Mouse (Mus musculus): ENCODE data around the gene Becn1. TPM values are rescaled to one million over a fixed set of nuclear protein-coding genes. Genes with fewer than 3 reads are reported as not detected.
A peak's percentile ranks its signal among the peaks of the same experiment; 100 is the strongest.

Becn1 gene
- total RNA-seq, 4 experiments from 2014 or later: 86.0 to 113 (median 101) TPM

GRCm38 (mm10) chr11:101272446-101272845 lies 29.6 kb downstream of the Becn1 start:
- no peak for DNase-seq (ENCODE audit: low spot score in 2 of 2)

GRCm38 (mm10) chr11:101269577-101270116 lies 32.4 kb downstream of the Becn1 start:
- DNase-seq (ENCODE audit: low spot score in 2 of 2): no peak

GRCm38 (mm10) chr11:101265906-101266305 lies 36.2 kb downstream of the Becn1 start:
- no peak for DNase-seq (ENCODE audit: low spot score in 2 of 2)

GRCm38 (mm10) chr11:101264954-101265471 lies 37.1 kb downstream of the Becn1 start:
- no peak for DNase-seq (ENCODE audit: low spot score in 2 of 2)

GRCm38 (mm10) chr11:101263989-101264280 lies 38.2 kb downstream of the Becn1 start:
- DNase-seq (ENCODE audit: low spot score in 2 of 2): no peak

GRCm38 (mm10) chr11:101263138-101263988 lies 38.7 kb downstream of the Becn1 start:
- DNase-seq (ENCODE audit: low spot score in 2 of 2): no peak

- no peak for DNase-seq (ENCODE audit: low spot score in 2 of 2)
Observed at GRCm38 (mm10) chr11:101262272-101262967, 39.7 kb downstream of the Becn1 start.

GRCm38 (mm10) chr11:101260826-101261380 lies 41.2 kb downstream of the Becn1 start:
- DNase-seq (ENCODE audit: low spot score in 2 of 2): no peak

DNA sequence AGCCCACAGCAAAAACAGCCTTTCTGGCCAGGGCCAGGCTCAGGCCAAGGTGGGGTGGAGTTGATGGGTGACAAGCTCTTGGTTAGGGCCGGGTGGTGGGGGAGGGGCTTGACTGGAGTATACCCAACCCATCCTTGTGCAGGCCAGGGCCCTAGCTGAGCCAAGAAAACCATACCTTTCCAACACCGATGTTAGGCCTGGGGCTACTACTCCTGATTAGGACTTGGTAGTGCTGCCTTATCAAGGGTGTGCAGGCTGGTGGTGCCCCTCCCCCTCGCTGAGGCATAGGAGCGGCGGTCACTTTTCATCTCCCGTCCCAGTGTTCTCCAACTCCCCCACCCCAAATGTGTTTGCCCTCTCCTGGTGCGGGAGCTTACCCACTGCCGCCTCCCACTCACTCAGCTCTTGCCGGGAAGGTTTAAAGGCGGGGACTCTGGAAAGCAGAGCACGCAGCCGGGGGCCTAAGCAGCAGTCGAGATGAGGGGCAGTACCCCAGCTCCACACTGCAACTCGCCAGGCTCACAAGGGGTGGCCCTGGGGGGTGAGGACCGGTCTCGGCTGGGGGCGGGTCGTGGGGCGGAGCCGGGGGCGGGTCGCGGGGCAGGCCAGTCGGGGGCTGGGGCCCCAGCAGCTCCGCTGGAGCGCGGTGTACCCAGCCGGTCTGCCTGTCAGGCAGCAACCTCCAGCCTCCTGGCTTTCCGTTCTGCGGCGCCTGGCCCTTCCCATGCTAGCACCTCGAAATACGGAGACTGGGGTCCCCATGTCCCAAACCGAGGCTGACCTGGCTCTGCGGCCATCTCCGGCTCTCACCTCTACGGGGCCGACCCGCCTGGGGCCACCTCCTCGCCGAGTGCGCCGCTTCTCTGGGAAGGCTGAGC lies 41.9 kb downstream of the Becn1 start, which contains the start of gene Wnk4:
TSS of gene Wnk4 (plus strand) at position 620 of the 878 bp plus-strand sequence.
- DNase-seq (ENCODE audit: low spot score in 2 of 2): no peak

- DNase-seq (ENCODE audit: low spot score in 2 of 2): no peak
Observed at GRCm38 (mm10) chr11:101259261-101259712, 42.8 kb downstream of the Becn1 start.

- no peak for DNase-seq (ENCODE audit: low spot score in 2 of 2)
Observed at GRCm38 (mm10) chr11:101255826-101256775, 46.0 kb downstream of the Becn1 start.

DNA sequence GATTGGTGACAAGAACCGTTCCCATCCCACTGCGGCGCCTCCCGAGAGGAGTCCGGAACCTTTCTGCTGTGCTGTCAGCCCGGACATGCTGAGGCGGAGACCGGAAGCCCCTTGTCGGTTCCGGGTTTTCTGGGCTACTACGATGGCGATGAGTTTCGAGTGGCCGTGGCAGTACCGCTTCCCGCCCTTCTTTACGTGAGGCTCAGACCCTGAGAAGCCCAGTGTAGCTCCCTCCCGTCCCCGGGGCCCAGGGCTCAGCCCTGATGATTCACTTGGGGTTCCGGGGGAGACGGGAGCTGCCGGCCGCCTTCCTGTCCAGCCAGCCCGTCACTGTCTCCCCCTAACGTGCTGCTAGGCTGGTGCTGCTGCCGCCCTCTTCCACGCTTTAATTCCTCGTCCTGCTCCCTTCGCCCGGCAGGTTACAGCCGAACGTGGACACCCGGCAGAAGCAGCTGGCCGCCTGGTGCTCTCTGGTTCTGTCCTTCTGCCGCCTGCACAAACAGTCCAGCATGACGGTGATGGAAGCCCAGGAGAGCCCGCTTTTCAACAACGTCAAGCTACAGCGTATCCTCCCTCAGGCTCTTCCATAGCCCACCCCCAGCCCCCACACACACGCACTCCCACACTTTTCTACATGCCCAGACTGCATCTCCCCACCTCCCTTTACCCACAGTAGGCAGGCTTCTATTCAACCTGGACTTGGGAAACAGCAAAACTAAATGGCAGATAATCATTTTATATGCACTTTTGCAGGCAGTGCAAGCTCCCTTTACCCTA lies 48.3 kb downstream of the Becn1 start, which contains the start of gene Vps25:
TSS of gene Vps25 (plus strand) at position 95 of the 777 bp plus-strand sequence.
- DNase-seq (ENCODE audit: low spot score in 2 of 2): peak; percentile 59 to 64

DNA sequence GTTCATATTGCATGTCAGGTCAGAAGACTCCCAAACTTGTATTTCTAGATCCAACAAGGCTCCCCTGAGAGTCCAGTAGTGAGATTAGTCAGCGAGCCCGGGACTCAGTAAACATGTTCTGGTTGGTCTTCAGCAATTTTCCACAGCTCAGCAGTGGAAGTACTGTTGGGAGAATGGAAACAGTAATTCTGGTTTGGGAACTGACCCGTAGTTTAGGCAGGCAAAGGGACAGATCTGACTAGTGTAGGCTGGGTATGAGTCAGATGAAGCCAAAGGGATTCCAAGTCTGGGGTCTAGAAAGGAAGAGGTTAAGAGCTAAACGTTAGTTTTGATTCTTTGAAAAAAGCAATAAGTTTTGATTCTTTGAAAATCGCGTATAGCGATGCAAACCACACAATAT lies 49.1 kb downstream of the Becn1 start:
- DNase-seq (ENCODE audit: low spot score in 2 of 2): no peak

DNA sequence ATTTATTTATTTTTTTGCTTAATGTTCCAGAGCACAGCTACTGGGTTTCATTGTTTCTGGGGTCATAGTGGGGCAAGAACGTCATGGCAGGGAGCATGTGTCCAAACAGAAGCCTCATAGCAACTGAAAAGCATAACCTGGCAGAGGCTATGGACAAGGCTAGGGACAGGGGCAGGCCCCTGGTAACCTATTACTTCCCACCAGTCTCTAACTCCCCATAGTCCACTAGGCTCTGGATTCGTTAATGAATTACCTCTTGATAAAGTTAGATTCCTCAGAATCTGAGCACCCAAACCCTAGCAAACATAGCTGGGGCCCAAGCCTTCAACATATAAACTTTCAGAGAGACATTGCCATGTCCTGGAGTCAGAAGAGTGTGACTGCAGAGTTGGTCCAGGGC lies 51.1 kb downstream of the Becn1 start:
- no peak for DNase-seq (ENCODE audit: low spot score in 2 of 2)

- peak in 1 of 2 experiments; percentile 50 for DNase-seq (ENCODE audit: low spot score in 2 of 2)
Observed at GRCm38 (mm10) chr11:101248258-101248994, 53.7 kb downstream of the Becn1 start.

- DNase-seq (ENCODE audit: low spot score in 2 of 2): no peak
Observed at GRCm38 (mm10) chr11:101247521-101248030, 54.5 kb downstream of the Becn1 start.

DNA sequence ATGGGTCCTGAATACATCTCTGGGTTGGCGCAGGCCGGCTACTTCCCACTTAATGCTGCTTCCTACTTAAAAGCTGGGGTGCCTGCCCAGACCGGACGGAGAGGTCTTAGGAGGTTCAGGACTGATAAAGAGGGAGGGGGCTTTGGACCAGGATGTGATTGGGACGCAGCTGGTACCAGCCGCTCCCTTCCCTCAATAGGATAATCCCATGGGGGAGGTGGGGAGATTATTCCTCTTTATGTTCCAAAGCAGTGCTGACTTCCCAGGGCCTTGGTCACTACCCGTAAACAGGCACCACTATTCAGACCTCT lies 55.4 kb downstream of the Becn1 start:
- no peak for DNase-seq (ENCODE audit: low spot score in 2 of 2)

Measured in gastrocnemius, adult 8-10 months (tissue).